Mouse (Mus musculus) megakaryocyte, embryonic 14.5 days (primary cell): Measurements from ENCODE around the gene Fam189a1.

Experiments used
- FLI1 ChIP-seq: IDR thresholded peaks from 2 replicates; pipeline ENCODE4 v1.6.1; 2012; ENCODE audit warnings: low read length, inconsistent platforms, mixed read lengths
- GATA1 ChIP-seq: IDR thresholded peaks from 3 replicates; pipeline ENCODE4 v1.6.1; 2012; ENCODE audit warnings: mixed read lengths, low read length, inconsistent platforms, borderline replicate concordance

DNA sequence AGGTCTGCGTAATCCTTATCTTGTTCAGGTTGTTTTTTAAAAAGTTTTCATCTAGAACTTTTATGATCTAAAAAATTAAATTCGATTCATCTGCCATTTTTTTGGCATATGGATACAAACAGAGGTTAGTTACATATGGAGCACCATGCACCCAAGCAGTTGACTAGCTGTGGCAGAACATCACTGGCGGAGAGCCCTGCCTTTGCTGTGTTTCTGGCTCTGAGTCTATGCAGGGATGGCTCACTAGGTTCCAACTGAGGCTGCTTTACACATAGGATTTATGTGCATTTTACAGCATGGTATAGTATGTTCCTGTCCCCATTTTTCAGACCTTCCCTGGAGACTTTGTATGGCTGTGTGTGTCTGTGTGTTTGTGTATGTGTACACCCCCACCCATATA lies 433.1 kb downstream of the Fam189a1 start:
- TF ChIP-seq GATA1 (no peak), FLI1 (no peak)
